Mouse (Mus musculus) urinary bladder, postnatal 14 days (tissue): Measurements from ENCODE around the gene Kbtbd7.
"Not testable (repeated sequence)": the region's sequence is repeated elsewhere in the genome, so short reads cannot be mapped to it uniquely, and the experiment has no call there.

Experiments used
- DNase-seq: peaks from one replicate; pipeline ENCODE4 v3.0.0; 2021; ENCODE audit warnings: low spot score

Kbtbd7 gene

DNA sequence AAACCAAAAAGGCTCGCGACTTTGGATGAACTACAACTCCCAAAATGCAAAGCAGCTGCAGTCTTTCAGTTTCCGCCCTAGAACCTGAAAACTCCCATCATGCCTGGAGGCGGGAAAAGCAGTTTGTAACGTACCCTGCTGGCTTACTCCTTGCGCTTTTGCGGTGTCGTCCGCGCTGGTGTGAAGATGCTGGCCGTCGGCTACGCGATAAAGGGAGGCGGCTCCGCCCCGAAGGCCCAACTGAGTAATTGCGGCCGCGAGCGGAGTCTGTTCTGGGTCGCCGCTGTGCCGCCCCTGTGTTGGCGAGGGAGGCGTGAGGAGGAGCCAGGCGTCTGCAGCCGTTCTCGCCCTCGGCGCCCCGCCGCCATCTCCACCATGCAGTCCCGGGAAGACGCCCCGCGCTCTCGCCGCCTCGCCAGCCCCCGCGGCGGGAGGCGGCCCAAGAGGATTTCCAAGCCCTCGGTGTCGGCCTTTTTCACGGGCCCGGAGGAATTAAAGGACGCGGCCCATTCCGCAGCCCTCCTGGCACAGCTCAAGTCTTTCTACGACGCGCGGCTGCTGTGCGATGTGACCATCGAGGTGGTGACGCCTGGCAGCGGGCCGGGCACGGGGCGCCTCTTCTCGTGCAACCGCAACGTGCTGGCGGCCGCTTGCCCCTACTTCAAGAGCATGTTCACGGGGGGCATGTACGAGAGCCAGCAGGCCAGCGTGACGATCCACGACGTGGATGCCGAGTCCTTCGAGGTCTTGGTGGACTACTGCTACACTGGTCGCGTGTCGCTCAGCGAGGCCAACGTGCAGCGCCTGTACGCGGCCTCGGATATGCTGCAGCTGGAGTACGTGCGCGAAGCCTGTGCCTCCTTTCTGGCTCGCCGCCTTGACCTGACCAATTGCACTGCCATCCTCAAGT is 25.6 kb downstream of the Kbtbd7 start, which contains the start of gene Kbtbd6:
Gene Kbtbd6, plus strand, starts transcription at position 155 of the 910 bp plus-strand sequence.
- DNase-seq: peak; percentile 76

DNA sequence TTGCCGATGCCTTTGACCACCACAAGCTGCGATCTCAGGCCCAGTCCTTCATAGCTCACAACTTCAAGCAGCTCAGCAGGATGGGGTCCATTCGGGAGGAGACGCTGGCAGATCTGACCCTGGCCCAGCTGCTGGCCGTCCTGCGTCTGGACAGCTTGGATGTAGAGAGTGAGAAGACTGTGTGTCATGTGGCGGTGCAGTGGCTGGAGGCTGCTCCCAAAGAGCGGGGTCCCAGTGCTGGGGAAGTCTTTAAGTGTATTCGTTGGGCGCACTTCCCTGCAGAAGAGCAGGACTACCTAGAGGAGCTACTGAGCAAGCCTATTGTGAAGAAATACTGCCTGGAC is 26.3 kb downstream of the Kbtbd7 start:
- DNase-seq: not testable (repeated sequence)

DNA sequence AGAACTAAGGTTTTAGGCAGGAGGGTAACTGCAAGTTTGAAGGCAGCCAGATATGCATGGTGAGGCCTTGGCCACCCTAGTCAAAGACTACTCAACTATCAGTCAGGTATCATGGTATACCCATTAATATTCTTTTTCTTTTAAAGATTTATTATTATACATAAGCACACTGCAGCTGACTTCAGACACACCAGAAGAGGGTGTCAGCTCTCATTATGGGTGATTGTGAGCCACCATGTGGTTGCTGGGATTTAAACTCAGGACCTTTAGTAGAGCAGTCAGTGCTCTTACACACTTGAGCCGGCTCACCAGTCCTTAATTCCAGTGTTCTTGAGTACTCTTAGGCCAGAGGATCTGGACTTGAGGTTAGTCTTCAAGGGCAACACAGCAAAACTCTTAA is 34.1 kb downstream of the Kbtbd7 start:
- DNase-seq: no peak

DNA sequence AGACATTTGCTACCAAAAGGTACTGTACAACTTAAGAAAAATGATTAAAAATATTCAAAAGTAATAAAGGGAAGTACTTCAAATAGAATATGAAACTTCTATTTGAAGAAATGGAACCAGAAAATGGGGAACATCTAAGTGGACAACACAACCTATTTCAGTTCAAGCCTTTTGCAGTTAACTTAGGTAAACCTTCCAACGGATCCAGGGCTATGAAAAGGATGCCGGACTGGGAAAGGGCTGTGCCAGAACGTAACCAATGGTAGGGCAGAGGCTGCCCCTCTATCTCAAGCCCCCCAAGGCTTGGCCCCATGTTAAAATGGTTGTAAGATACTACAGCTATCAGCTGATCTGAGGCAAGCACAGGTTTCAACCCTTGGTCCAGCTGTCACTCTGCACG is 34.7 kb downstream of the Kbtbd7 start:
- no peak for DNase-seq

DNA sequence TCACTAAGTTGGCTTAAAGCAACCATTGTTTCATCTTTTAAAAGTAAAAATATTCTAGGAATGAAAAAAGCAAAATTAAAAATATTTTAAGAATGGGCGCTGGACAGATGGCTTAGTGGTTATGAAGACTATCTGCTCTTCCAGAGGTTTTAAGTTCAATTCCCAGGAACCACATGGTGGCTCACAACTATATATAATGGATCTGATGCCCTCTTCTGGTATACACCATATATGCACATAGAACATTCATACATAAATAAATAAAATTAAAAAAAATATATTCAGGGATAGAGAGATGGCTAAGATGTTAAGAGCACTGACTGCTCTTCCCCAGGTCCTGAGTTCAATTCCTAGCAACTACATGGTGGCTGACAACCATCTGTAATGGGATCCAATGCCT is 39.3 kb downstream of the Kbtbd7 start:
- no peak for DNase-seq

DNA sequence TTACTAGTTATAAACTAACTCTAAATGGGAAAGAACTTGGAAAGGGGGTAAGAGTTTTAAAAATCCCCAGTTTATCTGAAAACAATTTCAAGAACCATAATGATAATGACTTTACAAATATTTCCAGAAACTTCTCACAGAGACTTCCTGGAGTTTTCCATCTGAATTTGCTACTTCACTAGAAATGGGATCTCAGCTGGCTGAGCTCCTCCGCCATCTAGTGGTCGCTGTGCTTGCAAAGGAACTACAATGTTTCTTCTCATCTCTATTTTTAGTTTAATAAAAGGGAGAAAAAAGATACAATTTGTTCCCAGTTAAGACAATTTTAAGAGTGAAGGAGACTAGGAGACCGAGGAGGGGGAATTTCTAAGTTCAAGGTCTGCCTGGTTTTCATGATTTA is 41.3 kb downstream of the Kbtbd7 start:
- DNase-seq: peak; percentile 70

DNA sequence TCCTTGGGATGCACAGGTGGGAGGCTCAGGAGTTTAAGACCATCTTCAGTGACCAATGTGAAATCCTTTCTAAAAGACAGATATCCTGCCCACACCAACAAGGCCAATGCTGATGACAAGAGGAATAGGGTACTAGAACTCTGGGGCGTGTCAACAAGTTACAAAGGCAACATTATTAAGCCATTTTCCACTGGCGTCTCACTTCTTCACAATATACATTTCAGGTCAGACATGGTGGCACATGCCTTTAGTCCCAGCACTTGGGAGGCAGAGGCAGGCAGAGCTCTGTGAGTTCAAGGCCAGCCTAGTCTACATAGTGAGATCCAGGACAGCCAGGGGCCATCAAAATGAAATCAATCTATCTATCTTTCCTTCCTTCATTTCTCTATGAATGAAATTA is 47.1 kb downstream of the Kbtbd7 start:
- DNase-seq: no peak
